ENCODE assay signal across 8 mouse cellular contexts in genomic region chr5:96373567-96373985, GRCm38 (mm10). TPM values are rescaled to one million over a fixed set of nuclear protein-coding genes. Genes with fewer than 3 reads are reported as not detected.
A peak's percentile ranks its signal among the peaks of the same experiment; 100 is the strongest.
DNase-seq lines count a peak whose midpoint lies in the region; ATAC-seq lines count a peak whose summit lies in the region.

Gene Fras1, plus strand, starts transcription at chr5:96373955.

- peak within 1 kb of the TSS; percentile 63 for H3K9ac ChIP-seq in hindbrain, embryonic 11.5 days (ENCODE audit: low read depth, low read length)
- peak within 1 kb of the TSS; percentile 73 for H3K9ac ChIP-seq in midbrain, embryonic 13.5 days (replicated peaks)

- no peaks in the 10 kb centered on the region for H3K9me3 ChIP-seq in hindbrain, embryonic 11.5 days (ENCODE audit: control insufficient read depth, low read length)
- no peaks in the 10 kb centered on the region for H3K9me3 ChIP-seq in midbrain, embryonic 13.5 days

- H3K4me1 ChIP-seq in hindbrain, embryonic 11.5 days (replicated peaks; ENCODE audit: control insufficient read depth, insufficient read depth, low read length): 0 out of 2 replicates have a peak, but pooled peaks cover 2% of the 10 kb centered on the region
- H3K4me1 ChIP-seq in midbrain, embryonic 13.5 days (replicated peaks): peaks cover 24% of the 10 kb centered on the region

- peak within 1 kb of the TSS; percentile 62 for H3K4me3 ChIP-seq in hindbrain, embryonic 11.5 days (ENCODE audit: low read depth, low read length)
- H3K4me3 ChIP-seq in midbrain, embryonic 13.5 days (replicated peaks): peak within 1 kb of the TSS; percentile 65

- peaks cover 2% of the 10 kb centered on the region; the same call in 1 of the 2 replicates for H3K27me3 ChIP-seq in hindbrain, embryonic 11.5 days (ENCODE audit: control insufficient read depth, insufficient read depth, low read length)
- H3K27me3 ChIP-seq in midbrain, embryonic 13.5 days: peaks cover 11% of the 10 kb centered on the region; the same call in 1 of the 2 replicates

- WGBS in hindbrain, embryonic 11.5 days: under 1% methylated on average over 16 of the region's 16 CpGs
- WGBS in midbrain, embryonic 13.5 days: 0% methylated on average over 16 of the region's 16 CpGs

- peak; percentile 61 for ATAC-seq in hindbrain, embryonic 11.5 days (ENCODE audit: low FRiP score)
- ATAC-seq in midbrain, embryonic 13.5 days: peak; percentile 61

- H3K27ac ChIP-seq in hindbrain, embryonic 11.5 days (ENCODE audit: low read depth, low read length): peak within 1 kb of the TSS; percentile 1
- peak within 1 kb of the TSS; percentile 70 for H3K27ac ChIP-seq in midbrain, embryonic 13.5 days

- peak within 1 kb of the TSS; percentile 93 for H3K4me2 ChIP-seq in hindbrain, embryonic 11.5 days (replicated peaks; ENCODE audit: low read depth, low read length)
- H3K4me2 ChIP-seq in midbrain, embryonic 13.5 days (replicated peaks): peak within 1 kb of the TSS; percentile 96

- intact Hi-C loops in left cerebral cortex, postnatal 25 days (cut with DNase I): loop anchor here (5.0 to 10.0 kb wide), 4 partner anchors 84 to 394 kb away; no protein-coding TSS in a partner anchor

- no peaks in the 10 kb centered on the region for H3K36me3 ChIP-seq in hindbrain, embryonic 11.5 days (ENCODE audit: control insufficient read depth, insufficient read depth, low read length)
- no peaks in the 10 kb centered on the region for H3K36me3 ChIP-seq in midbrain, embryonic 13.5 days

- DNase-seq in adrenal gland, postnatal 25 days: peak; percentile 5
- DNase-seq in adrenal gland, adult 18-20 months (ENCODE audit: low spot score in 2 of 2): no peak
- peak; percentile 38 to 48 for DNase-seq in right cerebral cortex, postnatal 36 days (ENCODE audit: low spot score in 2 of 2)
- no peak for DNase-seq in right cerebral cortex, postnatal 25 days
- no peak for DNase-seq in hindbrain, embryonic 11.5 days (ENCODE audit: low spot score)
- DNase-seq in left cerebral cortex, postnatal 25 days (ENCODE audit: low spot score in 2 of 2): peak in 1 of 2 experiments; percentile 55
- DNase-seq in thymus, postnatal 25 days: no peak

RNA-seq across cellular contexts. Expression of gene Fras1, which starts in this region (rescaled TPM):
- 2.1 and 3.5 TPM in 2 replicates for total RNA-seq in adrenal gland, postnatal 25 days (2021)
- total RNA-seq in adrenal gland, adult 18-20 months (2021): 1 to 10 TPM; 1.2 to 1.9 TPM
- polyA plus RNA-seq in hindbrain, embryonic 11.5 days (2014; fragmentation: Nextera tagmentation; extraction: Ambion mirVana): 9.1 and 20.0 TPM in 2 replicates
- total RNA-seq in left cerebral cortex, postnatal 25 days (2021): 10 to 100 TPM; 20.3 to 29.6 TPM
- 5.4 and 5.5 TPM in 2 replicates for polyA plus RNA-seq in midbrain, embryonic 13.5 days (2015; fragmentation: Nextera tagmentation; extraction: Ambion mirVana)

Comparison
In these comparisons a context has a peak if more than half of its experiments do, and no peak if none do; other contexts are left out.
1. DNase-seq: peak in adrenal gland, postnatal 25 days (single experiment) and right cerebral cortex, postnatal 36 days (2 of 2); none in adrenal gland, adult 18-20 months (0 of 2), right cerebral cortex, postnatal 25 days (single experiment), hindbrain, embryonic 11.5 days (single experiment) and thymus, postnatal 25 days (single experiment).